Mouse (Mus musculus) neural tube, embryonic 11.5 days (tissue): ENCODE measurements around the gene Grin2d. TPM values are rescaled to one million over a fixed set of nuclear protein-coding genes. Genes with fewer than 3 reads are reported as not detected.

Experiments
- ATAC-seq: fragments of 200-750 bp; cut with Nextera tagmentation; 2 replicates; pipeline ENCODE4 v1.8.0; 2017; ENCODE audit warnings: moderate number of reproducible peaks, mild to moderate bottlenecking, moderate TSS enrichment, moderate library complexity; ENCODE audit not compliant: insufficient read depth, low FRiP score, low TSS enrichment
- DNase-seq: peaks from one replicate; pipeline ENCODE4 v3.0.0-alpha.2; 2015; ENCODE audit warnings: low spot score
- H3K27ac ChIP-seq: fragments of 300-500 bp; sonication (generic); 2 replicates; pipeline ENCODE4 v1.5.1; 2014; ENCODE audit warnings: low read depth, mild to moderate bottlenecking, low read length
- H3K27me3 ChIP-seq: fragments of 300-500 bp; sonication (generic); 2 replicates; pipeline ENCODE4 v1.6.1; 2014; ENCODE audit warnings: mild to moderate bottlenecking, low read length, mixed read lengths; ENCODE audit not compliant: control insufficient read depth, insufficient read depth
- H3K36me3 ChIP-seq: fragments of 300-500 bp; sonication (generic); 2 replicates; pipeline ENCODE4 v1.6.1; 2014; ENCODE audit warnings: mild to moderate bottlenecking, low read length, moderate library complexity, mixed read lengths; ENCODE audit not compliant: control insufficient read depth, insufficient read depth
- H3K4me1 ChIP-seq: fragments of 300-500 bp; sonication (generic); 2 replicates; pipeline ENCODE4 v1.6.1; 2014; ENCODE audit warnings: low read length, mixed read lengths; ENCODE audit not compliant: control insufficient read depth, insufficient read depth
- H3K4me2 ChIP-seq: fragments of 300-500 bp; sonication (generic); 2 replicates; pipeline ENCODE4 v1.6.1; 2014; ENCODE audit warnings: low read depth, mild to moderate bottlenecking, moderate library complexity
- H3K4me3 ChIP-seq: fragments of 300-500 bp; sonication (generic); 2 replicates; pipeline ENCODE4 v1.5.1; 2014; ENCODE audit warnings: low read depth, low read length
- H3K9ac ChIP-seq: fragments of 300-500 bp; sonication (generic); 2 replicates; pipeline ENCODE4 v1.6.1; 2014; ENCODE audit warnings: mild to moderate bottlenecking, low read length
- H3K9me3 ChIP-seq: fragments of 300-500 bp; sonication (generic); 2 replicates; pipeline ENCODE4 v1.6.1; 2016; ENCODE audit warnings: low read length; ENCODE audit not compliant: control insufficient read depth
- WGBS: fragments of 180-500 bp; shearing (Covaris S2); extraction: QIAGEN DNeasy Blood & Tissue Kit; methylation state at CpG from one replicate; pipeline ENCODE4 v1.1.7; 2014; 5-methylcytosine and 5-hydroxymethylcytosine counted together
- polyA plus RNA-seq: library from polyadenylated mRNA; unstranded; fragments of >200 nt; fragmentation: Nextera tagmentation; extraction: Ambion mirVana; gene quantifications from 2 replicates; pipeline ENCODE4 v1.2.1, GENCODE M21; 2014

The Grin2d gene
- polyA plus RNA-seq, 1 experiment from 2014 or later: 0.73 TPM

DNA sequence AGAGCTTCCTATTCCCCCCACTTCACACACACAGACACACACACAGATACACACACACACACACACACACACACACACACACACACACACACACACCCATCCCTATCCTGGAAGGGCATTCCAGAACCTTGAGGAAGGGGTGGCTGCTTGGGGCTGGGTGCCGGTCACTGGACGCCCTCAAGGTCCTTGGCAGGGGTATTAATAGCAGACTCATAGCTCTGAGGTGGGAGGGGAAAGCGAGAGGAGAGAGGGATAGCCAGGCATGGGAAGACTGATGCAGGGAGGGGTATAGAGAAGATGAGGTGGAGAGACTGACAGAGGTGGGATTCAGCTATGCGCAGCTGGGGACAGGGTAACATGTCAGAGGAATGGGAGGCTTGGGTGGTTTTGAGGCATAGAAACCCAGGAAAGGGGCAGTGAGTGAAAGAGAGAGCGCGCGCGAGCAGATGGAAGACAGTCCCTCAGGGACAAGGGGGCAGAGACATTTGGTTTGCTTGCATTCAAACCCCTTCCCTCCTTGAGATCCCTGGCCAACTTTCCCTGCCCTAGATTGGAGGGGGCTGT lies 9.0 kb downstream of the Grin2d start:
- no peak for DNase-seq
- H3K27ac ChIP-seq: no peak overlapping the region
- H3K4me2 ChIP-seq: peak overlapping the region; percentile 51

GRCm38 (mm10) chr7:45867871-45868270 lies 10.3 kb downstream of the Grin2d start:
- 13% methylated on average over 2 of the region's 2 CpGs for WGBS
- H3K4me2 ChIP-seq: no peak overlapping the region
- DNase-seq (no peak), ATAC-seq (no peak)
- H3K9ac ChIP-seq: no peak overlapping the region
- peaks cover 37% of the 10 kb centered on the region for H3K27me3 ChIP-seq
- H3K36me3 ChIP-seq: no peaks in the 10 kb centered on the region
- peaks cover 18% of the 10 kb centered on the region for H3K4me1 ChIP-seq
- no peaks in the 10 kb centered on the region for H3K9me3 ChIP-seq
- no peak overlapping the region for H3K27ac ChIP-seq
- no peak overlapping the region for H3K4me3 ChIP-seq

More for the DNA sequence above, 9.0 kb downstream of the Grin2d start:
- Histone ChIP-seq H3K4me3 (no peak overlapping the region), H3K9ac (0 out of 2 replicates have a peak overlapping the region, but pooled peaks have one; percentile 29), H3K4me1 (peaks cover 25% of the 10 kb centered on the region), H3K9me3 (no peaks in the 10 kb centered on the region), H3K36me3 (no peaks in the 10 kb centered on the region), H3K27me3 (peaks cover 37% of the 10 kb centered on the region)
- 5% methylated on average over 8 of the region's 8 CpGs for WGBS
- ATAC-seq: no peak

- no peak overlapping the region for H3K27ac ChIP-seq
- peak; percentile 59 for ATAC-seq
- H3K9ac ChIP-seq: peak overlapping the region; percentile 71
- H3K4me3 ChIP-seq: peak overlapping the region; percentile 59
- H3K9me3 ChIP-seq: no peaks in the 10 kb centered on the region
- DNase-seq: peak; percentile 96
- WGBS: 1% methylated on average over 113 of the region's 117 CpGs
- H3K4me1 ChIP-seq: peaks cover 18% of the 10 kb centered on the region
- no peaks in the 10 kb centered on the region for H3K36me3 ChIP-seq
- peaks cover 36% of the 10 kb centered on the region for H3K27me3 ChIP-seq
- peak overlapping the region; percentile 67 for H3K4me2 ChIP-seq
Measured at GRCm38 (mm10) chr7:45865925-45866910, 12.0 kb downstream of the Grin2d start.

DNA sequence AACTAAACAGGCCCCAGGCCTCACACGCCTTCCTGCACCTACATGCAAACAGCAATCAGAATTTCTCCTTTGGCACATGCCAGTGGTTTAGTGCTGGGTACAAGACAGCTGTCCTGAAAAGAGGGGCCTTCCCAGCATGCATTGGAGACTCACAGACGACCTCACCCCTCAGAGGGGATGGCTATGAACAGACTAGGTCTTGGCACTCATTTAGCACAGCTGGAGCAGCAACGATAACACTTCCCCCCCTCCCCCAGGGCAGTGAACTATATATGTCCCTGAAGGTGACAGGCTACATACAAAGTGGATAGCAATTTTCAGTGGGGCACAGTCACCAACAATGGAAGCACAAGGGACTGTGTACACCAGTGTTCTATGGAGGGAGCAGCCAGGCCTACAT lies 13.7 kb downstream of the Grin2d start:
- DNase-seq (no peak), ATAC-seq (no peak)
- Histone ChIP-seq H3K4me3 (no peak overlapping the region), H3K9ac (no peak overlapping the region), H3K4me2 (no peak overlapping the region), H3K27ac (no peak overlapping the region), H3K36me3 (no peaks in the 10 kb centered on the region), H3K9me3 (no peaks in the 10 kb centered on the region), H3K27me3 (peaks cover 19% of the 10 kb centered on the region), H3K4me1 (peaks cover 6% of the 10 kb centered on the region)
- 66% methylated on average over 3 of the region's 3 CpGs for WGBS

GRCm38 (mm10) chr7:45862804-45863203 lies 15.4 kb downstream of the Grin2d start:
- H3K27me3 ChIP-seq: peaks cover 9% of the 10 kb centered on the region
- WGBS: 90% methylated on average over 7 of the region's 7 CpGs
- H3K9me3 ChIP-seq: no peaks in the 10 kb centered on the region
- ATAC-seq (no peak), DNase-seq (no peak)
- H3K4me1 ChIP-seq: peaks cover 2% of the 10 kb centered on the region
- no peak overlapping the region for H3K4me3 ChIP-seq
- H3K27ac ChIP-seq: no peak overlapping the region
- no peak overlapping the region for H3K9ac ChIP-seq
- H3K36me3 ChIP-seq: no peaks in the 10 kb centered on the region
- no peak overlapping the region for H3K4me2 ChIP-seq

GRCm38 (mm10) chr7:45859008-45859407 lies 19.2 kb downstream of the Grin2d start:
- H3K27ac ChIP-seq: no peak overlapping the region
- H3K4me2 ChIP-seq: no peak overlapping the region
- H3K4me1 ChIP-seq: no peaks in the 10 kb centered on the region
- H3K4me3 ChIP-seq: no peak overlapping the region
- no peak overlapping the region for H3K9ac ChIP-seq
- WGBS: 63% methylated on average over 4 of the region's 4 CpGs
- DNase-seq (no peak), ATAC-seq (no peak)
- peaks cover 10% of the 10 kb centered on the region; the same call in 1 of the 2 replicates for H3K27me3 ChIP-seq
- no peaks in the 10 kb centered on the region for H3K9me3 ChIP-seq
- H3K36me3 ChIP-seq: no peaks in the 10 kb centered on the region

DNA sequence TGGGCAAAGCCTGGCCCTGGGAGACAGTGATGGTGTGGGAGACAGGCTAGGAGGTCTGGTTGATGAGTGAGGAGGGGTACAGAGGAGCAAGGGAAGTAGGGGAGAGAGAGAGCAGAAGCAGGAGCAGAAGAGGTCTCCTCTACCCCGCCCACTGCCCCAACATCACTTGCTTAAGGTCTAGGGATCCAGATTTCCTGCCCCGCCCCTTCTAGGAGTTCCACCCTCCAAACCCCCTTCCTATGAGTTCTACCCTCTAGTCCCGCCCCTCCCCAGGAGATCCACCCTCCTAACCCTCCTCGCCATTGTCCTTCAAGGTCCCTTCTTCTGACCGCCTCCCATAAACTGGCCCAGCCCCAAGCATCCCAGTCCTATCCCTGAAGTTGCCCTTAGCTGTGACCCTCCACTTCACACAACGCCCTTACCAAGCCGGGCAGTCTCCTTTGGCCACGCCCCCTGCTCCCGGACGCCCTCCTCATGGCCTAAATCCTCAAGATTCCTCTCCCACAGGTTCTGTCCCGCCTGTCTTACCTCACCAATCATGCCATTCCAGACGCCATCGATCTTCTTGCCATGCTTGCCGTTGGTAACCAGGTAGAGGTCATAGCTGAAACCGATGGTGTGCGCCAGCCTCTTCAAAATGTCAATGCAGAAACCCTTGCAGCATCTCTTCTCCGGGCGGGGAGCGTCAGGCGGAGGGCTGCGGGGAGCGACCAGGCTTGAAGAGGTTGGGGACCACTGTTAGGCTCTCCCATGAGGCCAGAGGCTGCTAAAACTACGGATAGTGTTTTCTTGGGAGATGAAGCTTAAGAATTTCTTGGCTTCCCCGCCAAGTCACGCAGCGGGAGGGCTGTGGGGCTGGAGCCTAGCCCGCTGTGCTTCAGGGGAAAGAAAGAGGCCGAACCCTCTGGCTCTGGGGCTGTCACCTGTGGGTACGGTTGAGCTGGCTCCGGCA lies 21.0 kb downstream of the Grin2d start:
- Histone ChIP-seq H3K9ac (peak overlapping the region; percentile 42), H3K36me3 (no peaks in the 10 kb centered on the region), H3K4me3 (peak overlapping the region; percentile 31), H3K9me3 (no peaks in the 10 kb centered on the region), H3K4me1 (no peaks in the 10 kb centered on the region), H3K27ac (no peak overlapping the region), H3K4me2 (peak overlapping the region; percentile 54), H3K27me3 (peaks cover 10% of the 10 kb centered on the region; the same call in 1 of the 2 replicates)
- 2% methylated on average over 30 of the region's 30 CpGs for WGBS
- ATAC-seq (no peak), DNase-seq (no peak)

DNA sequence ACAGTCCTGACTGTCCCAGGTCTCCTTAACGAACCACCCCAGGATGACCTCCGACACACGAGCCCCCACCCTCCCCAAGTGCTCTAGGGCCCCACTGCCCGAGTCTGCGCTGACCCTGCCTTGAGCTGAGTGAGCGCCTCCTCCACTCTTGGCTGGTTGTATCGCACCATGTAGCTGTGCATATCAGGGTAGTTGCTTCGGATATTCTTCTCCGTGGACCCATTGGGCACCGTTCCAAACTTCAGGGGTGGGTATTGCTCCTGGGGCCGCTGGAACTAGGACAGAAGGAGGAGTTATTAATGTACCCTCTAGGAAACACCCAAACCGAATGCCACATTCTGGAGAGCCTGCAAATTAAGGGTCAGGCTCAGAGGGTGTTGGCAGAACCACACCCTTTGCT lies 25.1 kb downstream of the Grin2d start:
- Histone ChIP-seq H3K9ac (no peak overlapping the region), H3K4me1 (no peaks in the 10 kb centered on the region), H3K27me3 (peaks cover 7% of the 10 kb centered on the region; the same call in 1 of the 2 replicates), H3K9me3 (no peaks in the 10 kb centered on the region), H3K4me3 (no peak overlapping the region), H3K4me2 (no peak overlapping the region), H3K36me3 (no peaks in the 10 kb centered on the region), H3K27ac (no peak overlapping the region)
- DNase-seq (no peak), ATAC-seq (no peak)
- WGBS: 86% methylated on average over 12 of the region's 12 CpGs
